Mouse (Mus musculus) v-Abl transformed pro-B cells (cell line): ENCODE measurements at regions not wholly inside any gene's neighbourhood (a gene's known extent, or its start where the extent isn't known, plus 50 kb on each side); places are given as distances from the start of the nearest gene placed in this dataset.
"Not testable (repeated sequence)": the region's sequence is repeated elsewhere in the genome, so short reads cannot be mapped to it uniquely, and the experiment has no call there.

ENCODE experiments used
- in situ Hi-C, 2 experiments: fragments of 400-800 bp; cut with MboI; formaldehyde crosslinking; loops; one replicate each; pipeline ENCODE4 v1.15.1; 2025; ENCODE audit not compliant: unreplicated experiment in 2 of 2

- in situ Hi-C loops = no loop called here
Measured at GRCm38 (mm10) chr9:115739984-115740383, 169.3 kb upstream of the Gadl1 start.

DNA sequence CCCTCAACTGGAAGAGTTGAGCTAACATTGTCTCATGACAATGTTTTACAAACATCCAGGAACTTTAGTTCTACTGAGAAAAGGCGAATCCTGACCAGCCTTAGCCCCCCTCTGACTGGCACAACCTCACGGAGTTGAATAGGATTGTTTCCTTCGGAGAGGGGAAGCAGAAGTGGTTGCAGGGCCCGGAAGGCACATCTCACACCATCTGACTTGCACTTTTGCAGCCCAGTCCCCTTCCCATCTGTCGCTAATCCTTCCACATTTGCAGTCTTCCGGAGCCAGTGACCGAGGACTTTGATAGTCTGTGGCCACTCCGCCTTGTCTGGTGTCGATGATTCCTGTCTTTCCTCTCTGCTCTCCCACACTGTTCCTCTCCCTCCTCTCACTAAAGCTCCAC, 162.8 kb upstream of the Gadl1 start:
- in situ Hi-C loops = no loop called here

GRCm38 (mm10) chr9:115760496-115760895, 148.8 kb upstream of the Gadl1 start:
- in situ Hi-C loops = no loop called here

- in situ Hi-C loops = no loop called here
Measured at GRCm38 (mm10) chr9:115764136-115764535, 145.1 kb upstream of the Gadl1 start.

DNA sequence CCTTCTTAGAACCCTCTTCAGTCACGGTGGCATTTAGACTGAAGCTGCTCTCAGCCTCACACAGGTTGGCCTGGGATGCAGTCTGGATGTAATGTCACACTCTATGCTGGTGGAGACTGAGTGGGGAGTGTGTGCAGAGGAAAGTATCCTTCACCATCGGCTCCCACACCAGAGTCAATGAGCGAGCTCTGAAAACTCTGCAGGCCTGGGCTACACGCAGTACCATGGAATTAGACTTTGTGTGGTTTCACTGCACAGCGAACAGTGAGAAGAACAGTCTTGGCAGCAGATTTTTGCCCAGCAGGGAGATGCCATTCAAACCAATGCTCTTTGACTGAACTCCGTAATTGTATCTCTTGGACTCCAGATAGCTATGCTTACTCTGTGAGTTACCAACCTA, 142.8 kb upstream of the Gadl1 start:
- in situ Hi-C loops = no loop called here

DNA sequence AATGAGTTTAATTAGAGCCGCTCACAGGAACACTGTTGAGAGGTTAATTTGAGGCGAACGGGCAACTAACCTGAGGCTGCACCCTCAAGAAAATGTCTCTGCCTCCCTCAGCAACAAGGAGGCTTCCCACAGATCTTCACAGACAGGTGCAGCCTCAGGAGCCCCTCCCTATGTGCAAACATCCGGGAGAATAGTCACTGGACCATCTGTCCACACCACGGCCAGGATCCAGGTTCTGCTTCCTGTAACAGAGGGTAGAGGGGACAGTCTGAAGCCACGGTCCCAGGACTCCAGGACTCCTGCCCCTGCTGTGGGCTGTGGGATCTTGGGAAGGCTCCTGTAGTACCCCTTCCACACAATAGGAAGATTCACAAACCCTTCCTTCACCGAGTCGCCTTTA, 134.1 kb upstream of the Gadl1 start:
- in situ Hi-C loops = no loop called here

- in situ Hi-C loops = no loop called here
Measured at GRCm38 (mm10) chr9:115775858-115776257, 133.4 kb upstream of the Gadl1 start.

- in situ Hi-C loops = no loop called here
Measured at GRCm38 (mm10) chr9:115777097-115777864, 132.0 kb upstream of the Gadl1 start.

DNA sequence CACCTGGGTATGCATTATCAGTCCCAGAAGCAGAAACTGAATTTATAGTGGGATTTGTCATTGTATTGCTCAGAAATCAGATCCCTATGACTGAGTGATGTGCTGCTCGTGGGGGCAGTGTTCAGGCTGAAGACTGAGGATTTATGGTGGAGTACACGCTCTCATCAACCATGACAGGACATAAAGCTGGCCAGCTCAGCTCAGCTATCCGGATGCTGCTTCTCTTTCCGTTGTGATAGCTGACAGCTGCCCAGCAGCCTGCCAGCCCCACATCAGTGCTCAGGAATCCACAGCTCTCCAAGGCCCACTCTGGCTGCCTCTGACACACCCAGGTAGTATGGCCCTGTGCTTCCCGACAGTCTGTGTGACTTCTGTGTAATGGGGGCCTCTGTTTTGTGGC, 130.4 kb upstream of the Gadl1 start:
- in situ Hi-C loops = no loop called here

DNA sequence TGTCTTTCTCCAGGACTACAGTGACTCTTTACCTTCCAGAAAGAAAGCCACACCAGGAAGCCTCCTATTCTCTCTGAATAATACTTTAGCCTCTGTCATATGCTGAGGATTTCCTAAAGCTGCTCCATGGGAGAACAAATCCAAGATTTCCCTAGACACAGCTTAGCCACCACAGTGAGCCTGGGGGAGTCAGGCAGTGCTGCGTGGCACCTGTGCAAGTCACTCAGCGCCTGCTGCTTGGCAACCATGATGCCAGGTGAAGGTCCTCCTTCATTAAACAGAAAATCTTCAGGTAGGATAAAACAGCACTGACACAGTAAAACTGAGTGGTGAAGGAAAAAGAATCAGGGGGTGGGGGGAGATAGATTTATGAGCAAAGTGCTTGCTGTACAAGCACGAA, 109.9 kb upstream of the Gadl1 start:
- in situ Hi-C loops = no loop called here

DNA sequence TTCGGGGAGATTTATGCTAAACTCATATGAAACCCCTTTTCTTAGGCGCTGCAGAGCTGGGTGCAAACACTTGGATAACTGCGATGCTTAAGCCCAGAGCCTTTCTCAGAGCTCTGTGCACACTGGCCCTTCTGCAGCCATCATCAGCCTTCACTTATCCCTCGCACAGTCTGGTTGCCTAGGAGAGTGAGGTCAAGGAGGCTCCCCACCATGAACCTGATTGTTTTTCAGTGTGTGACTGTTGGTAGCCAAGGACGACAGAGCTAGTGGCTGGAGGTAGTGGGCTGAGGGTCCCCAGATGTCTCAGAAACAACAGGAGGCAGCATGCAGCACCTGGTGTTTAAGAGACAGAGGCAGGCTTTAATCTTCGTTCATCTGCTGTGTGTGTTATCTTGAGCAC, 108.6 kb upstream of the Gadl1 start:
- in situ Hi-C loops = no loop called here

DNA sequence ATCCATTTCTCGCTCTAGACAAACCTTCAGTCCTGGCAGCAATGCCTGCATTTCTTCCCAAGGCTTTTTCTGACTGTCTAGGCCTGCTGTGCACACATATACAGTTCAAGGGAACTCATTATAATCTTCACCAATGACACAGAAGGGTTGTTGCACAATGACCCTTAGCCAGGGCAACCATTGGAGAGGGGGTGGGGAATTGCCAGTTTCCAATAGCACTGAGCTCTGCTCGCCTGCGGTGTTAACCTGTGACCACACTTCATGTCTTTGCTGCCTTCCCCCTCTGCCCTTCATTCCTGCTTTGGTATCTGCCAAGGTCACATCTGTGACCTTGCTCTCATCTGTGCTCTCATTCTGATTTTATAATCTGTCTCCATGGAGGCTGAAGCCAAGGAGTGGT, 106.2 kb upstream of the Gadl1 start:
- in situ Hi-C loops = no loop called here

DNA sequence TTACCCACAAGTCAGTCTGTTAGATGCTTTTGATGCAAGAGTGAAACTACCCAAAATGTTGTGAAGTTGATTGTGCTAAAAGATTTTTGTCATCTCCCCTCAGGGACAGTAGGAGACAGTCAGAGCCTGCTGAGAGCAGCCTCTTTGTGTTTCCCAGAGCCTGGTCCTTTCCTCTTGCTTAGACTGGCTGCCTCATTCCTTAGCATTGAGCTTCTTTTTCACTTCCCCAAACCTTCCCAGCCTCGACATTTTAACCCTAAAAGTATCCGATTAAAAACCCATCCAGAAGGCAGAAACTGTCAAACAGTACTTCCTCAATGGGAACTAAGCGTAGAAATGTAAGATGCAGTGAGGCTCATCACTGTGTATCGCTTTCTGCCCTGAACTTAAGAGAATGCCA, 104.0 kb upstream of the Gadl1 start:
- in situ Hi-C loops = no loop called here

DNA sequence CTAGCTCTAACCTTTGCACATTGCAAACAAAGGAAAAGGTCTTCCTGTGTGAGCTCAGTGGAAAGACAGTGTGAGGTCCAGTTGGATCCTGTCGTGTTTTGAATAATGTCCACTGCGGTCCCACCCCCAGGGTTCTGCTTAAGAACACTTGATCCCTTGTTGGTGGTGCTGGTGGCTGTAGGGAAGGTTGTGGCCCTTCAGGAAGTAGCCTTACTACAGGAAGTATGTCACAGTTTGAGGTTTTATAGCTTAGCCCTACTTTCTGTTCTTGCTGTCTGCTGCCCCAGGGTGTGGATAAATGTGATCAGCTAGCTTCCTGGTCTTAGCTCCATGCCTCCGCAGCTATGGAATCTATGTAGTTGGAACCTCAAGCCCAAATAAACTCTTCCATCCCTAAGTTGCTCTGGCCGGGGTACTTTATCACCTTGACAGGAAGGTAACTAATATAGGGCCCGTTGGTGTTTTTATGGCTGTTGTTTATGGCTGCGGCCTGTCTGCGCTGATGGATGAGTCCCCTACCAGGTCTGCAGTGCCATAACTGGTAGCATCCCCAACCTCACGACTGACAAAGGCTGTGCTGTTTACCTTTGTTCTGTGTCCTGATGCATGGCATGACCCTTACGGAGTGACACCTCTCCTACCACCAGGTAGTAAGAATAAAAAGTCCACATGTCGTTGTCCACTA, 103.1 kb upstream of the Gadl1 start:
- in situ Hi-C loops = no loop called here

- in situ Hi-C loops = no loop called here
Measured at GRCm38 (mm10) chr9:115840186-115840585, 69.1 kb upstream of the Gadl1 start.

GRCm38 (mm10) chr9:115840791-115841190, 68.5 kb upstream of the Gadl1 start:
- in situ Hi-C loops = no loop called here

DNA sequence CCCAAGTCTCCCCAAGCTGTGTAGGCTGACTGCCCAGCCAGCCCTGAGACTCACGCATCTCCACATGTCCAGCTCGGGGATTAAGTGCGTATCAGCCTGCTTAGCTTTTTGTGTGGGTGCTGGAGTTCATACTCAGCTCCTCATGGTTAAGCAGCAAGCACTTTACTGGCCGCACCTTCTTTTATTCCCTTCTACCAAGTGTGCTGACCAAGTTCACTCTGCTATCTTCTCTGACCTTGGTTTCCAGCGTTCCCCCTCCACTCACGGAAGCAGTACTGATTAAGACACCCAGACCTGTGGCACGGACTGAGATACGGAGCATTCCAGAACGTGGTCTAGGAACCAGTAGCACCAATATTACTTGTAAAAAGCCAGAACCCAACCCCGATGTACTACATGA, 67.6 kb upstream of the Gadl1 start:
- in situ Hi-C loops = no loop called here

DNA sequence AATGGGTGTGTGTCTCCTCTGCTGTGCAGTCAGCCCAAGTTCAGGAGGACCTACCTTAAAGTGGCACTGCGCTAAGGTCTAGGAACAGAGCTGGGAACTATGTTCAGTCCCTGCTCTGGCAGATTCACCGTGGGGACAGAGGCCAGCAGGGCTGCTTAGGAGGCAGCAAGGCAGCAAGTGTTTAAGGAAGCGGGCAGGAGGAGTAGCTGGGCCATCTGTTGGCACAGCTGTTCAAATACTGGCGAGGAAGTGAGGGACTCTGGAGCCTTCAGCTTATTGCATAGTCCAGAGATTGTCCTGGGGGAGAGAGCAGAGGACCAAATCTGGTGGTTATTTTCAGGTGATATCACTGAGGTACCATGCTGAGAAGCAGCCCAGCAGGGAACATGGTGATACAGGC, 64.9 kb upstream of the Gadl1 start:
- in situ Hi-C loops = no loop called here

DNA sequence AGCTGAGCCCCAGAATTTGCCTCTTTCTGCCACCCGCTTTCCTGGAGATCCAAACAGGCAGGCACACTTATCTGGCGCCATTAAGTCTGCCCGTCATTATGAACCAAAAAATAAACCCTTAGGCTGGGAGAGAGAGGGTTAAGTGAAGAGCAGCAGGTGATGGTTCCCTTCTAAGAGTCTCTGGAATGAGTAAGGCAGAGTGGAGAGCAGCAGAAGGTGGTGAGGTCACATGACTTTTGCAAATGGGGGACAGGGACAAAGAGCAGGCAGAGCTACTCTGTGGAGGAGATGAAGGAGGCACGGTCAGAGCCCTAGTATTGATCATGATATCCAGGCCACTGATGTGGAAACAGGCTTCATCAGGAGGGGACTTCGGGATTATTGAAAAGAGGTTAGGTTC, 64.2 kb upstream of the Gadl1 start:
- in situ Hi-C loops = no loop called here

DNA sequence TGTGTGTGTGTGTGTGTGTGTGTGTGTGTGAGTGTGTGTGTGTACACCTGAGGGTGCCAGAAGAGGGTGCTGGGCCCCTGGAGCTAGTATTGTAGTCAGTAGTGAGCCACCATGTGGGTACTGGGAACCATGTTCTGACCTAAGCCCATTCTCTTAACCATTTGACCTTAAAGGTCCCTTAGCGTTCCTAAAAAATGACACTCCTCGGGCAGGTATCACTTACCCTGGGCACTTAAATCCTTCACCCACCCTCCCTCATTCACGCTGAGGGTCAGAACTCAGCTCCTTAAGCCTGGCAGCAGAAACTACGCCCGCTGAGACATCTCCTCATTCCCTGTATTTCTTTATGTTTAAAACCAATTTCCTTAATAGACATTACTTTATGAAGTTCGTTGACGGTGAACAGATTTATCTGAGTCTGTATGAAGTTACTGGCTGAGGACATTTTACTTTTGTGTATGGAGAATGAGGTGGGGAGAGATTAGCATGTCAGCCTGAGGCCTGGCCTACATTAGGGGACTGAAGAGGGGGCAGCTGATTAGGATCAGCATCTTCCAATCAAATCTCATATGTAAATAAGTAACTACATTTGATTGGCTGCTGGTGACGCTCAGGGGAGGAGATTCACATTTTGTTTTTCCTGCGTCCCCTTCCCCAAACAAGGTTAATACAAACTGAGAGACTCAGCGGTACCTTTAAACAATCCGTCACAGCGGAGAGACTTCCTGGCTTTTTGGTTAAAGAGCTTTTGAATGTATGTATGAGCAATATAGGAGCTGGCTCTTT, 61.8 kb upstream of the Gadl1 start:
- in situ Hi-C loops = no loop called here

DNA sequence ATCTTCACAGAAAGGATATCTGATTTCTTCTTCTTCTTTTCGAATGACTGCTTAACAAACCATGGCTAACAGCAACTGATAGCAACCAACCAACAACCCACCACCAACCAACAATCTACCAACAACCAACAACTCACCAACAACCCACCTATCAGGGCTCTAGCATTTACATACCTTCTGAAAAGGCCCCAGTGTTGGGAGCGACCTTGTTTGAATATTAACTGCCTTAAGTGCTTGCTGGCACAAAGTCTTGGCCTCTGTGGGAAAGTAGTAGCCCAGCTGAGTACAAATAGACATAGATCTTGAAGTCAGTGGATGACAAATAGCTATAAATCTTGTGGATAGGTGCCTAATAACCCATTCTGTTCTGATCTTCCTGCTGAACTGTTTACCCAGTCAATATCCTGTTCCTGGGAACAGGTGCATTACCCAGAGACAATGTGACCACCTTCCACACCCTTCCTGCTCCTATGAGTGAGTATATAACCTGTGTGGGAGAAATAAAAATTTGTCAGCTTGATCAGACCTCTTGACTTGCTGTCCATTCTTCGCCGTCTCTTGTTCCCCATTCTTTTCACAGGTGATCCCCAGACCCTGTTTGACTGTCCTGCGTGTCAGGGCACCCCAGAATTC, 55.9 kb upstream of the Gadl1 start:
- in situ Hi-C loops = not testable (repeated sequence)
